Mouse (Mus musculus) hindbrain, embryonic 11.5 days (tissue): Measurements from ENCODE around the gene Krtcap2. TPM values are rescaled to one million over a fixed set of nuclear protein-coding genes. Genes with fewer than 3 reads are reported as not detected.

Experiments
- ATAC-seq: fragments of 200-750 bp; cut with Nextera tagmentation; 2 replicates; pipeline ENCODE4 v1.8.0; 2017; ENCODE audit warnings: mild to moderate bottlenecking, moderate TSS enrichment, moderate library complexity; ENCODE audit not compliant: low FRiP score
- DNase-seq: peaks from one replicate; pipeline ENCODE4 v3.0.0-alpha.2; 2015; ENCODE audit warnings: low spot score
- H3K27ac ChIP-seq: fragments of 300-500 bp; sonication (generic); 2 replicates; pipeline ENCODE4 v1.5.1; 2014; ENCODE audit warnings: mild to moderate bottlenecking, low read depth, low read length
- H3K27me3 ChIP-seq: fragments of 300-500 bp; sonication (generic); 2 replicates; pipeline ENCODE4 v1.6.1; 2014; ENCODE audit warnings: mild to moderate bottlenecking, low read length, moderate library complexity, mixed read lengths; ENCODE audit not compliant: control insufficient read depth, insufficient read depth
- H3K36me3 ChIP-seq: fragments of 300-500 bp; sonication (generic); 2 replicates; pipeline ENCODE4 v1.6.1; 2014; ENCODE audit warnings: mild to moderate bottlenecking, low read length, moderate library complexity, mixed read lengths; ENCODE audit not compliant: control insufficient read depth, insufficient read depth
- H3K4me1 ChIP-seq: fragments of 300-500 bp; sonication (generic); replicated peaks from 2 replicates; pipeline ENCODE4 v1.6.1; 2014; ENCODE audit warnings: low read length, mixed read lengths; ENCODE audit not compliant: control insufficient read depth, insufficient read depth
- H3K4me2 ChIP-seq: fragments of 300-500 bp; sonication (generic); replicated peaks from 2 replicates; pipeline ENCODE4 v1.6.1; 2014; ENCODE audit warnings: mild to moderate bottlenecking, low read depth, low read length
- H3K4me3 ChIP-seq: fragments of 300-500 bp; sonication (generic); 2 replicates; pipeline ENCODE4 v1.5.1; 2014; ENCODE audit warnings: low read depth, low read length
- H3K9ac ChIP-seq: fragments of 300-500 bp; sonication (generic); 2 replicates; pipeline ENCODE4 v1.6.1; 2014; ENCODE audit warnings: low read depth, low read length
- H3K9me3 ChIP-seq: fragments of 300-500 bp; sonication (generic); 2 replicates; pipeline ENCODE4 v1.6.1; 2016; ENCODE audit warnings: low read length; ENCODE audit not compliant: control insufficient read depth
- WGBS: fragments of 180-500 bp; shearing (Covaris S2); extraction: QIAGEN DNeasy Blood & Tissue Kit; methylation state at CpG from one replicate; pipeline ENCODE4 v1.1.7; 2014; 5-methylcytosine and 5-hydroxymethylcytosine counted together
- polyA plus RNA-seq: library from polyadenylated mRNA; unstranded; fragments of >200 nt; fragmentation: Nextera tagmentation; extraction: Ambion mirVana; gene quantifications from 2 replicates; pipeline ENCODE4 v1.2.1, GENCODE M21; 2014

The Krtcap2 gene
- polyA plus RNA-seq = 276 and 289 TPM in 2 replicates

GRCm38 (mm10) chr3:89245688-89246171 is at the start of gene Krtcap2:
Gene Krtcap2, plus strand, starts transcription at chr3:89245966.
- ATAC-seq (peak; percentile 51), DNase-seq (peak; percentile 66)
- peak within 1 kb of the TSS; percentile 62 for H3K4me3 ChIP-seq
- H3K9me3 ChIP-seq = no peaks in the 10 kb centered on the region
- 0 out of 2 replicates have a peak, but pooled peaks cover 3% of the 10 kb centered on the region for H3K36me3 ChIP-seq
- H3K4me2 ChIP-seq = peak within 1 kb of the TSS; percentile 90
- peak within 1 kb of the TSS; percentile 80 for H3K27ac ChIP-seq
- H3K4me1 ChIP-seq = peaks cover 8% of the 10 kb centered on the region
- WGBS = 5% methylated on average over 16 of the region's 20 CpGs
- no peaks in the 10 kb centered on the region for H3K27me3 ChIP-seq
- peak within 1 kb of the TSS; percentile 72 for H3K9ac ChIP-seq

- H3K36me3 ChIP-seq = no peaks in the 10 kb centered on the region
- H3K27me3 ChIP-seq = no peaks in the 10 kb centered on the region
- H3K9ac ChIP-seq = peak overlapping the region; percentile 63
- H3K4me3 ChIP-seq = peak overlapping the region; percentile 29
- 0 out of 2 replicates have a peak, but pooled peaks cover 2% of the 10 kb centered on the region for H3K4me1 ChIP-seq
- peak overlapping the region; percentile 69 for H3K27ac ChIP-seq
- 10% methylated on average over 31 of the region's 33 CpGs for WGBS
- H3K9me3 ChIP-seq = no peaks in the 10 kb centered on the region
- peak overlapping the region; percentile 46 for H3K4me2 ChIP-seq
- peak; percentile 94 for ATAC-seq
- peak; percentile 94 for DNase-seq
Observed at GRCm38 (mm10) chr3:89195979-89196877, 49.5 kb upstream of the Krtcap2 start.

GRCm38 (mm10) chr3:89199839-89200238 is 45.9 kb upstream of the Krtcap2 start:
- DNase-seq = no peak
- H3K4me2 ChIP-seq = no peak overlapping the region
- WGBS = 83% methylated on average over 3 of the region's 3 CpGs

GRCm38 (mm10) chr3:89202253-89203141 is 43.3 kb upstream of the Krtcap2 start, which contains the start of gene Gba:
Gene Gba, plus strand, starts transcription at chr3:89202928.
- H3K4me3 ChIP-seq = peak within 1 kb of the TSS; percentile 39
- DNase-seq (peak; percentile 96), ATAC-seq (peak; percentile 84)
- H3K36me3 ChIP-seq = peaks cover 7% of the 10 kb centered on the region; the same call in 1 of the 2 replicates
- peak within 1 kb of the TSS; percentile 46 for H3K9ac ChIP-seq
- H3K9me3 ChIP-seq = no peaks in the 10 kb centered on the region
- peaks cover 2% of the 10 kb centered on the region; the same call in 1 of the 2 replicates for H3K4me1 ChIP-seq
- 0 out of 2 replicates have a peak within 1 kb of the TSS, but pooled peaks have one; percentile 33 for H3K27ac ChIP-seq
- H3K4me2 ChIP-seq = peak within 1 kb of the TSS; percentile 43
- no peaks in the 10 kb centered on the region for H3K27me3 ChIP-seq
- 29% methylated on average over 13 of the region's 13 CpGs for WGBS

More at GRCm38 (mm10) chr3:89199839-89200238, 45.9 kb upstream of the Krtcap2 start:
- Histone ChIP-seq H3K9ac (no peak overlapping the region), H3K4me3 (no peak overlapping the region), H3K9me3 (no peaks in the 10 kb centered on the region), H3K4me1 (peaks cover 4% of the 10 kb centered on the region; the same call in 1 of the 2 replicates), H3K27me3 (no peaks in the 10 kb centered on the region), H3K27ac (no peak overlapping the region), H3K36me3 (no peaks in the 10 kb centered on the region)
- ATAC-seq = no peak

- Histone ChIP-seq H3K9ac (peak overlapping the region; percentile 46), H3K9me3 (no peaks in the 10 kb centered on the region), H3K4me1 (peaks cover 2% of the 10 kb centered on the region; the same call in 1 of the 2 replicates), H3K36me3 (peaks cover 10% of the 10 kb centered on the region; the same call in 1 of the 2 replicates), H3K4me3 (peak overlapping the region; percentile 39), H3K4me2 (peak overlapping the region; percentile 43), H3K27me3 (no peaks in the 10 kb centered on the region), H3K27ac (0 out of 2 replicates have a peak overlapping the region, but pooled peaks have one; percentile 33)
- WGBS = 30% methylated on average over 5 of the region's 5 CpGs
- 0 out of 2 replicates have a peak, but pooled peaks have one; percentile 26 for ATAC-seq
- no peak for DNase-seq
Observed at GRCm38 (mm10) chr3:89203142-89203514, 42.6 kb upstream of the Krtcap2 start.

- no peak overlapping the region for H3K9ac ChIP-seq
- H3K27me3 ChIP-seq = no peaks in the 10 kb centered on the region
- no peak overlapping the region for H3K4me3 ChIP-seq
- no peaks in the 10 kb centered on the region for H3K9me3 ChIP-seq
- WGBS = 92% methylated on average over 7 of the region's 7 CpGs
- H3K4me1 ChIP-seq = peaks cover 2% of the 10 kb centered on the region; the same call in 1 of the 2 replicates
- DNase-seq = no peak
- no peak overlapping the region for H3K4me2 ChIP-seq
- H3K27ac ChIP-seq = no peak overlapping the region
- peaks cover 17% of the 10 kb centered on the region; the same call in 1 of the 2 replicates for H3K36me3 ChIP-seq
- ATAC-seq = no peak
Observed at GRCm38 (mm10) chr3:89206079-89206478, 39.7 kb upstream of the Krtcap2 start.

GRCm38 (mm10) chr3:89206695-89207094 is 39.1 kb upstream of the Krtcap2 start:
- no peak for DNase-seq
- Histone ChIP-seq H3K4me1 (peaks cover 2% of the 10 kb centered on the region; the same call in 1 of the 2 replicates), H3K27me3 (no peaks in the 10 kb centered on the region), H3K4me3 (no peak overlapping the region), H3K9me3 (no peaks in the 10 kb centered on the region), H3K9ac (no peak overlapping the region), H3K4me2 (no peak overlapping the region), H3K27ac (no peak overlapping the region), H3K36me3 (peaks cover 17% of the 10 kb centered on the region; the same call in 1 of the 2 replicates)
- no peak for ATAC-seq
- WGBS = 85% methylated on average over 2 of the region's 2 CpGs
